Mouse (Mus musculus) liver, adult 2 months (tissue): ENCODE measurements around the gene Nhlrc1. TPM values are rescaled to one million over a fixed set of nuclear protein-coding genes. Genes with fewer than 3 reads are reported as not detected.
A peak's percentile ranks its signal among the peaks of the same experiment; 100 is the strongest.

Experiments
- DNase-seq: peaks from one replicate; pipeline ENCODE4 v3.0.0-alpha.2; 2011; ENCODE audit warnings: low read depth, low spot score; ENCODE audit errors: extremely low read depth
- H3K27ac ChIP-seq: fragments of 200-500 bp; replicated peaks from 2 replicates; pipeline ENCODE4 v1.5.1; 2012; ENCODE audit warnings: low read depth, mild to moderate bottlenecking, control low read depth, inconsistent platforms, low read length; ENCODE audit not compliant: insufficient read depth
- H3K27me3 ChIP-seq: fragments of 200-500 bp; 2 replicates; pipeline ENCODE4 v1.6.1; 2012; ENCODE audit warnings: mild to moderate bottlenecking, moderate library complexity, low read length, inconsistent platforms; ENCODE audit not compliant: control insufficient read depth, insufficient read depth
- H3K36me3 ChIP-seq: fragments of 200-500 bp; 2 replicates; pipeline ENCODE4 v1.6.1; 2012; ENCODE audit warnings: low read length, inconsistent platforms; ENCODE audit not compliant: control insufficient read depth, insufficient read depth
- H3K4me1 ChIP-seq: fragments of 200-500 bp; 2 replicates; pipeline ENCODE4 v1.6.1; 2011; ENCODE audit warnings: low read length; ENCODE audit not compliant: control insufficient read depth, insufficient read depth
- H3K4me3 ChIP-seq: fragments of 200-500 bp; 2 replicates; pipeline ENCODE4 v1.5.1; 2011; ENCODE audit warnings: low read depth, mild to moderate bottlenecking, control low read depth, low read length, moderate library complexity; ENCODE audit not compliant: insufficient read depth
- H3K79me2 ChIP-seq: fragments of 200-500 bp; 2 replicates; pipeline ENCODE4 v1.6.1; 2012; ENCODE audit warnings: inconsistent platforms, mild to moderate bottlenecking, low read length, moderate library complexity; ENCODE audit not compliant: control insufficient read depth, insufficient read depth
- H3K9ac ChIP-seq: fragments of 200-500 bp; 2 replicates; pipeline ENCODE4 v1.6.1; 2012; ENCODE audit warnings: low read depth, mild to moderate bottlenecking, control low read depth, inconsistent platforms, low read length
- CTCF ChIP-seq: fragments of 200-500 bp; IDR thresholded peaks from 2 replicates; pipeline ENCODE4 v1.5.1; 2011; ENCODE audit warnings: low read depth, low read length, control low read depth
- POLR2A ChIP-seq: fragments of 200-500 bp; IDR thresholded peaks from 2 replicates; pipeline ENCODE4 v1.6.1; 2011; ENCODE audit warnings: low read length, control low read depth; ENCODE audit not compliant: insufficient read depth; ENCODE audit errors: extremely low read depth
- WGBS: fragments of 180-500 bp; shearing (Covaris S2); methylation state at CpG from one replicate; pipeline ENCODE4 v1.1.7; 2018; 5-methylcytosine and 5-hydroxymethylcytosine counted together
- polyA plus RNA-seq: library from polyadenylated mRNA; depleted of rRNA; stranded (reverse); fragments of >200 nt; gene quantifications from 2 replicates; pipeline ENCODE4 v1.2.3, GENCODE M21; 2012
- total RNA-seq: library from RNA; depleted of rRNA; stranded (reverse); fragments of >200 nt; gene quantifications from 2 replicates; pipeline ENCODE4 v1.2.3, GENCODE M21; 2014

The Nhlrc1 gene
- total and polyA plus RNA-seq, 2 experiments, result 0.83 to 1.8 TPM

DNA sequence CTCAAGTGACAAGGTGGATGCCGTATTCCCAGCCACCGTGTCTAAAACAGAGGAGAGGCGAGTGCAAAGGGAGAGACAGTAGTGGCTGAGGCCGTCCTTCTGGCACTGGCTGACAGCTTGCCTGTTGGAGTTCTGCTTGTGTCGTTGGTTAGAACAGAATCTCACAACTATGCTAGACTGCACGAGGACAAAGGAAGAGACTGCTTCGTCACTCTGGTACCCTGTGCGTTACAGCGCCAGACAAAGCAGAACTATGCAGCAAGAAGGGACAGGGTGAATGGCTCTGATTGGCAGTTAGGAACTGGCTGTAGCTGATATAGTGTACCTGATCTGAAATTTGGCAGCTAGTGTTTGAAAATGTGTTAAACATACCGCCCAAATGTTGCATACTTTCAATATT, 39.3 kb upstream of the Nhlrc1 start:
- Histone ChIP-seq H3K4me1 (peaks cover 5% of the 10 kb centered on the region), H3K36me3 (peaks cover 28% of the 10 kb centered on the region), H3K27me3 (no peaks in the 10 kb centered on the region), H3K27ac (no peak overlapping the region), H3K4me3 (no peak overlapping the region), H3K9ac (no peak overlapping the region), H3K79me2 (no peaks in the 10 kb centered on the region)
- WGBS, result 94% methylated on average over 10 of the region's 10 CpGs
- no peak for DNase-seq
- no peak for TF ChIP-seq POLR2A
- TF ChIP-seq CTCF, result no peak

GRCm38 (mm10) chr13:47050009-47050408, 35.4 kb upstream of the Nhlrc1 start:
- H3K79me2 ChIP-seq, result peaks cover 3% of the 10 kb centered on the region; the same call in 1 of the 2 replicates
- H3K4me3 ChIP-seq, result no peak overlapping the region
- H3K27ac ChIP-seq, result no peak overlapping the region
- H3K9ac ChIP-seq, result no peak overlapping the region
- WGBS, result 31% methylated on average over 4 of the region's 4 CpGs
- DNase-seq, result peak; percentile 84
- H3K27me3 ChIP-seq, result no peaks in the 10 kb centered on the region
- peaks cover 20% of the 10 kb centered on the region for H3K36me3 ChIP-seq
- peaks cover 12% of the 10 kb centered on the region for H3K4me1 ChIP-seq
- no peak for TF ChIP-seq CTCF
- TF ChIP-seq POLR2A, result no peak

DNA sequence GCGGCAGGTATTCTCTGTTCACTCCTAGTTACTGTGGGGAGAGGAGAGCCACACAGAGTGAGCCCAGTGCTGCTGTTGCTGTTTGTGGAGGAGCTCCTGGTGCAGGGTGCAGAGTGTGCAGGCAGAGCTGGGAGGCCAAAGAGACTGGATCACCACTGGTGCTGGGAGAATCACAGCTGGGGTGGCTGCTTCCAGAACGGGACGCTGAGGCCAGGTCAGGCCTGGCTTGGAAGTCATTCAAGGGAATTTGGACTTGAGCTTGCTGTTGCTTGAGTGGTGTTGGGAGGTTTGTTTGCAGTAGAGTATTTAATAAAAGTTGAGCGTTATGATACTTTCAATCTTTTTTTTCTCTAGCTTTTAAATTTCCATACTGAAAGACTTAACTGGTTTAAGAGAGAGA, 33.3 kb upstream of the Nhlrc1 start:
- 0 out of 2 replicates have a peak overlapping the region, but pooled peaks have one; percentile 8 for H3K9ac ChIP-seq
- H3K27me3 ChIP-seq, result no peaks in the 10 kb centered on the region
- peaks cover 10% of the 10 kb centered on the region for H3K36me3 ChIP-seq
- WGBS, result 30% methylated on average over 4 of the region's 4 CpGs
- H3K4me3 ChIP-seq, result no peak overlapping the region
- TF ChIP-seq POLR2A (no peak), CTCF (no peak)
- DNase-seq, result peak; percentile 95
- H3K79me2 ChIP-seq, result peaks cover 15% of the 10 kb centered on the region; the same call in 1 of the 2 replicates
- peaks cover 18% of the 10 kb centered on the region for H3K4me1 ChIP-seq
- peak overlapping the region; percentile 63 for H3K27ac ChIP-seq

DNA sequence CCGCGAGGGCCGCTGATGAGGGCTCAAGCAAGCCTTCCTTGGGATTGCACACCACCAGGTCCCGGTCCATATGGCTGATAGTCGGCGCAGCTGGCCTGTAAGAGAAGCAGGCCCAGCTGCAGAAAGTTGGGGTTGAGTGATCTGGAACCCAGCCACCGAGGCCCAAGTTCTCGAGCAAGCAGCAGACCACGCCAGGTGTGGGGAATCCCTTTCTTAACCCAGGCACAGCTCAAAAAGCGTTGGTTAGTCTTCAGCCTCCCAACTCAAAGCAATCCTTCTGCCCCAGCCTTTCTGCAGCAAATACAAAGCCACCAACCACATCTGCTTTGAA, 29.9 kb upstream of the Nhlrc1 start, which contains the start of gene Tpmt:
Gene Tpmt (minus strand): TSS at position 121 of the 331 bp plus-strand sequence.
- no peaks in the 10 kb centered on the region; the same call in 1 of the 2 replicates for H3K36me3 ChIP-seq
- peak within 1 kb of the TSS; percentile 94 for H3K9ac ChIP-seq
- WGBS, result 14% methylated on average over 10 of the region's 10 CpGs
- DNase-seq, result no peak
- H3K79me2 ChIP-seq, result peaks cover 15% of the 10 kb centered on the region; the same call in 1 of the 2 replicates
- H3K4me3 ChIP-seq, result peak within 1 kb of the TSS; percentile 87
- H3K27ac ChIP-seq, result peak within 1 kb of the TSS; percentile 45
- no peaks in the 10 kb centered on the region for H3K27me3 ChIP-seq
- TF ChIP-seq CTCF, result no peak
- TF ChIP-seq POLR2A, result no peak
- peaks cover 17% of the 10 kb centered on the region for H3K4me1 ChIP-seq

GRCm38 (mm10) chr13:47043833-47044616, 29.4 kb upstream of the Nhlrc1 start:
- Histone ChIP-seq H3K27ac (peak overlapping the region; percentile 45), H3K27me3 (no peaks in the 10 kb centered on the region), H3K36me3 (peaks cover 2% of the 10 kb centered on the region), H3K4me3 (peak overlapping the region; percentile 87), H3K4me1 (peaks cover 17% of the 10 kb centered on the region), H3K79me2 (peaks cover 15% of the 10 kb centered on the region; the same call in 1 of the 2 replicates), H3K9ac (peak overlapping the region; percentile 94)
- DNase-seq, result no peak
- TF ChIP-seq CTCF, result no peak
- TF ChIP-seq POLR2A, result no peak
- WGBS, result 1% methylated on average over 45 of the region's 45 CpGs

- Histone ChIP-seq H3K27ac (peak within 1 kb of the TSS; percentile 81), H3K27me3 (no peaks in the 10 kb centered on the region), H3K4me3 (peak within 1 kb of the TSS; percentile 87), H3K79me2 (peaks cover 15% of the 10 kb centered on the region; the same call in 1 of the 2 replicates), H3K36me3 (peaks cover 6% of the 10 kb centered on the region), H3K4me1 (peaks cover 17% of the 10 kb centered on the region), H3K9ac (peak within 1 kb of the TSS; percentile 94)
- under 1% methylated on average over 48 of the region's 48 CpGs for WGBS
- TF ChIP-seq POLR2A, result peak; percentile 95
- no peak for TF ChIP-seq CTCF
- DNase-seq, result peak; percentile 95
Observed at GRCm38 (mm10) chr13:47043030-47043680, 28.5 kb upstream of the Nhlrc1 start, which contains the start of gene Kdm1b. Kdm1b (plus strand) TSS chr13:47043499.
